Mouse (Mus musculus) lung, postnatal 0 days (tissue): ENCODE measurements around the gene Kctd13. TPM values are rescaled to one million over a fixed set of nuclear protein-coding genes. Genes with fewer than 3 reads are reported as not detected.

Source experiments
- ATAC-seq: fragments of 200-750 bp; cut with Nextera tagmentation; 2 replicates; pipeline ENCODE4 v1.8.0; 2017; ENCODE audit warnings: moderate library complexity
- DNase-seq: peaks from one replicate; pipeline ENCODE4 v3.0.0-alpha.2; 2016; ENCODE audit warnings: low spot score
- H3K27ac ChIP-seq: fragments of 300-500 bp; sonication (generic); 2 replicates; pipeline ENCODE4 v1.5.1; 2014; ENCODE audit warnings: antibody characterized with exemption, mild to moderate bottlenecking, low read length, mixed read lengths
- H3K27me3 ChIP-seq: fragments of 300-500 bp; sonication (generic); replicated peaks from 2 replicates; pipeline ENCODE4 v1.6.1; 2014; ENCODE audit warnings: low read length, mixed read lengths; ENCODE audit not compliant: insufficient read depth
- H3K36me3 ChIP-seq: fragments of 300-500 bp; sonication (generic); 2 replicates; pipeline ENCODE4 v1.6.1; 2014; ENCODE audit warnings: low read length, mixed read lengths; ENCODE audit not compliant: insufficient read depth
- H3K4me1 ChIP-seq: fragments of 300-500 bp; sonication (generic); 2 replicates; pipeline ENCODE4 v1.6.1; 2014; ENCODE audit warnings: antibody characterized with exemption, low read depth, low read length, mixed read lengths; ENCODE audit not compliant: insufficient read depth
- H3K4me2 ChIP-seq: fragments of 300-500 bp; sonication (generic); replicated peaks from 2 replicates; pipeline ENCODE4 v1.6.1; 2014; ENCODE audit warnings: low read depth, mild to moderate bottlenecking, low read length, moderate library complexity, mixed read lengths
- H3K4me3 ChIP-seq: fragments of 300-500 bp; sonication (generic); 2 replicates; pipeline ENCODE4 v1.5.1; 2014; ENCODE audit warnings: low read depth, low read length
- H3K9ac ChIP-seq: fragments of 300-500 bp; sonication (generic); replicated peaks from 2 replicates; pipeline ENCODE4 v1.6.1; 2014; ENCODE audit warnings: low read depth, mild to moderate bottlenecking
- H3K9me3 ChIP-seq: fragments of 300-500 bp; sonication (generic); 2 replicates; pipeline ENCODE4 v1.6.1; 2016; ENCODE audit warnings: low read length, mixed read lengths
- CTCF ChIP-seq: IDR thresholded peaks from 2 replicates; pipeline ENCODE4 v1.5.1; 2016; ENCODE audit warnings: antibody characterized with exemption, mild to moderate bottlenecking
- EP300 ChIP-seq: IDR thresholded peaks from 2 replicates; pipeline ENCODE4 v1.6.1; 2016; ENCODE audit warnings: antibody characterized with exemption, mild to moderate bottlenecking, control low read depth
- WGBS: fragments of 180-500 bp; shearing (Covaris S2); extraction: QIAGEN DNeasy Blood & Tissue Kit; methylation state at CpG from one replicate; pipeline ENCODE4 v1.1.7; 2014; 5-methylcytosine and 5-hydroxymethylcytosine counted together
- polyA plus RNA-seq: library from polyadenylated mRNA; unstranded; fragments of >200 nt; fragmentation: Nextera tagmentation; extraction: Ambion mirVana; gene quantifications from 2 replicates; pipeline ENCODE4 v1.2.1, GENCODE M21; 2015

The Kctd13 gene
- polyA plus RNA-seq, 1 experiment from 2014 or later, result 14.9 TPM

- no peaks in the 10 kb centered on the region for H3K36me3 ChIP-seq
- 6% methylated on average over 26 of the region's 26 CpGs for WGBS
- ATAC-seq (no peak), DNase-seq (no peak)
- peaks cover 13% of the 10 kb centered on the region for H3K27me3 ChIP-seq
- no peaks in the 10 kb centered on the region for H3K9me3 ChIP-seq
- no peak overlapping the region for H3K4me2 ChIP-seq
- H3K4me3 ChIP-seq, result no peak overlapping the region
- no peak overlapping the region for H3K9ac ChIP-seq
- no peak overlapping the region for H3K27ac ChIP-seq
- peaks cover 5% of the 10 kb centered on the region; the same call in 1 of the 2 replicates for H3K4me1 ChIP-seq
- TF ChIP-seq CTCF, result no peak
- no peak for TF ChIP-seq EP300
Observed at GRCm38 (mm10) chr7:126950647-126951615, 22.3 kb downstream of the Kctd13 start.

- Histone ChIP-seq H3K9me3 (no peaks in the 10 kb centered on the region), H3K27ac (no peak overlapping the region), H3K27me3 (peaks cover 13% of the 10 kb centered on the region), H3K9ac (no peak overlapping the region), H3K4me2 (no peak overlapping the region), H3K36me3 (no peaks in the 10 kb centered on the region), H3K4me3 (no peak overlapping the region), H3K4me1 (peaks cover 5% of the 10 kb centered on the region; the same call in 1 of the 2 replicates)
- no peak for ATAC-seq
- TF ChIP-seq EP300 (no peak), CTCF (no peak)
- DNase-seq, result no peak
- WGBS, result 15% methylated on average over 4 of the region's 4 CpGs
Observed at GRCm38 (mm10) chr7:126951741-126952140, 23.1 kb downstream of the Kctd13 start.

- TF ChIP-seq CTCF, result no peak
- TF ChIP-seq EP300, result no peak
- DNase-seq (no peak), ATAC-seq (no peak)
- H3K27me3 ChIP-seq, result peaks cover 13% of the 10 kb centered on the region
- H3K4me2 ChIP-seq, result no peak overlapping the region
- H3K9me3 ChIP-seq, result no peaks in the 10 kb centered on the region
- WGBS, result 0% methylated on average over 6 of the region's 8 CpGs
- H3K9ac ChIP-seq, result no peak overlapping the region
- no peak overlapping the region for H3K4me3 ChIP-seq
- H3K4me1 ChIP-seq, result peaks cover 5% of the 10 kb centered on the region; the same call in 1 of the 2 replicates
- no peak overlapping the region for H3K27ac ChIP-seq
- H3K36me3 ChIP-seq, result no peaks in the 10 kb centered on the region
Observed at GRCm38 (mm10) chr7:126952646-126953045, 24.0 kb downstream of the Kctd13 start.

DNA sequence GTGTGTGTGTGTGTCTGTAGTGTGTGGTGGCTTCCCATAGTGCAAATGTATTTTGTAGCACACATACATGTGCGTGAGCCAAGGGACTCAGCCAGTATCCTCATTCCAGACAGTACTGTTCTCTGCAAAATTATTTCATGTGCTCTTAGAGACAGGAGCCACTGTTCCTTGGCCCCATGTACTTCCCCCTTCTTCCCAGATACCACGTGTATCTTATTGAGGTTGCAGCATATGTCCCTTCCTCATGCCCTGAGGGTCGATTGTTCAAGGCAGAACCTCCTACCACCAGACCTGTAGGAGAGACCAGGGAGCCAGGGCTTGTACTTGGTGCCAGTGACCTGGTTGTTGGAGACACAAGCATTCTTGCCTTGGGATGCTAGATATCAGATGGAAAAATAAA lies 26.4 kb downstream of the Kctd13 start:
- TF ChIP-seq EP300, result no peak
- no peak for TF ChIP-seq CTCF
- Histone ChIP-seq H3K4me1 (no peaks in the 10 kb centered on the region), H3K36me3 (no peaks in the 10 kb centered on the region), H3K4me3 (no peak overlapping the region), H3K4me2 (no peak overlapping the region), H3K9ac (no peak overlapping the region), H3K9me3 (no peaks in the 10 kb centered on the region), H3K27me3 (peaks cover 11% of the 10 kb centered on the region), H3K27ac (no peak overlapping the region)
- DNase-seq (no peak), ATAC-seq (no peak)
- WGBS, result 42% methylated on average over 3 of the region's 3 CpGs

DNA sequence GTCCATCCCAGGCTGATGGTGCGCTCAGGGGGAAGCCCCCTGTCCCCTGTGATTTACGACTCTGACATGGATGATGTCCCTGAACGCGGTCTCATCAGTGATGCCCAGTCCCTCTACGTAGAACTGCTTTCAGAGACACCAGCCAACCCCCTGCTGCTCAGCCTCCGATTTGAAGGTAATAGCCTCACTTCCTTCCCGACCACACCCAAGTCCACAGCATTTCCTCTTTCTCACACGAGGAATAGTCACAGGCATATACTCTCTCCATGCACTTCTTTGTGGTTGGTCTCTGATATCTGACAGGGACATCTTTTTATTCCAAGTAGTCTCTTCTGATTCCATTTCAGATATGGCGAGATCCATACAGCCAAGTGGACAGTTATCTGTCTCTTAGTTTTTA lies 31.1 kb downstream of the Kctd13 start:
- no peaks in the 10 kb centered on the region for H3K4me1 ChIP-seq
- DNase-seq (no peak), ATAC-seq (0 out of 2 replicates have a peak, but pooled peaks have one; percentile 12)
- H3K27ac ChIP-seq, result no peak overlapping the region
- H3K4me3 ChIP-seq, result no peak overlapping the region
- H3K9me3 ChIP-seq, result no peaks in the 10 kb centered on the region
- TF ChIP-seq CTCF (no peak), EP300 (no peak)
- 33% methylated on average over 9 of the region's 9 CpGs for WGBS
- 0 out of 2 replicates have a peak, but pooled peaks cover 5% of the 10 kb centered on the region for H3K27me3 ChIP-seq
- H3K4me2 ChIP-seq, result no peak overlapping the region
- no peaks in the 10 kb centered on the region for H3K36me3 ChIP-seq
- no peak overlapping the region for H3K9ac ChIP-seq

- ATAC-seq (no peak), DNase-seq (no peak)
- H3K27me3 ChIP-seq, result 0 out of 2 replicates have a peak, but pooled peaks cover 5% of the 10 kb centered on the region
- TF ChIP-seq CTCF, result no peak
- TF ChIP-seq EP300, result no peak
- WGBS, result 85% methylated on average over 5 of the region's 5 CpGs
- no peak overlapping the region for H3K27ac ChIP-seq
- no peaks in the 10 kb centered on the region for H3K36me3 ChIP-seq
- no peaks in the 10 kb centered on the region for H3K9me3 ChIP-seq
- no peaks in the 10 kb centered on the region for H3K4me1 ChIP-seq
- no peak overlapping the region for H3K4me2 ChIP-seq
- no peak overlapping the region for H3K9ac ChIP-seq
- no peak overlapping the region for H3K4me3 ChIP-seq
Observed at GRCm38 (mm10) chr7:126961095-126961494, 32.4 kb downstream of the Kctd13 start.
